Mouse (Mus musculus): Measurements from ENCODE around the gene Tmem47. TPM values are rescaled to one million over a fixed set of nuclear protein-coding genes. Genes with fewer than 3 reads are reported as not detected.
A peak's percentile ranks its signal among the peaks of the same experiment; 100 is the strongest.

Tmem47 gene
- 26.5 and 31.4 TPM in 2 replicates for total RNA-seq (2012; rRNA removed)

DNA sequence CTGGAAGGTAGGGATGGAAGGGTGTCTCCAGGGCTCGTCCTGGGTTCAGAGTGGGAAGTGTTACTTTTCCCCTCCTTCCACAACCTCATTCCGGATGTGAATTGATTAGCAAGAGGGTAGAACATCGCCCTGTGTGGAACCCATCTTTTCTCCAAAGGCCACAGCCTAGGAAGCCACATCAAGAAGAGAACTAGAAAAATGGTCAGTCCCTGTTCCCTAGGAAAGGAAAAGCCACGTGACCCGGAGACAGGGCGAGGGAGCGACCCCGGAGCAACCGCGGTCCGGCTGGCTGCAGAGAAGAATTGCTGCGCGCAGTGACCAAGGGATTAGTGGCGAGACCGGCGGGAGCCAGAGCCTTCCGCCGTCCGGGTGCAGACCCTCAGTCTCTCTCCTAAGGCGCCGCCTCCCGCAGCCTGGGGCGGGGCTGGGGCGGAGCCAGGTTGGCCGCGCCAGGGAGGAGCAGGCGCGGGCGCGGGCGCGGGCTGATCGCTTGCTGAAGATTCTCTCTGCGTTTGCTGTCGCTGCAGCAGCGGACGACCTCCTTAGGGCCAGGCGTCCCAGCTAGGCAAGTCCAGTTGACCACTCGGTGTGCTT lies at the start of gene Tmem47:
Tmem47 (plus strand) TSS at position 489 of the 594 bp plus-strand sequence.
- Histone ChIP-seq H3K4me1 (ENCODE audit: control insufficient read depth in 2 of 2, insufficient read depth in 2 of 2, low read length in 2 of 2, poor library complexity in 1 of 2) (no peaks in the 10 kb centered on the region), H3K9ac (ENCODE audit: insufficient read depth, low read depth, low read length, poor library complexity, severe bottlenecking) (peak within 1 kb of the TSS; percentile 87), H3K27ac (ENCODE audit: insufficient read depth, low read depth, low read length, poor library complexity, severe bottlenecking) (peak within 1 kb of the TSS; percentile 2; the same call in 1 of the 2 replicates), H3K36me3 (ENCODE audit: control insufficient read depth, insufficient read depth, low read length, poor library complexity, severe bottlenecking) (no peaks in the 10 kb centered on the region), H3K9me3 (ENCODE audit: control insufficient read depth, insufficient read depth, low read depth, low read length) (no peaks in the 10 kb centered on the region), H3K4me3 (ENCODE audit: insufficient read depth in 1 of 2, low read depth in 1 of 2, low read length in 2 of 2, poor library complexity in 1 of 2, severe bottlenecking in 1 of 2) (peak within 1 kb of the TSS; percentile 78 to 84)
- in situ Hi-C loops (cut with MboI; ENCODE audit: low sequenced_read_pairs in 2 of 2, unreplicated experiment in 2 of 2), result no loop called here
- no peak for TF ChIP-seq MAFK (IDR thresholded peaks at IDR 0.05; ENCODE audit: insufficient read depth, low read depth, low read length)
- no peak for TF ChIP-seq HCFC1 (IDR thresholded peaks at IDR 0.05; ENCODE audit: borderline replicate concordance, insufficient read depth, low read length)
- no peak for TF ChIP-seq CHD2 (IDR thresholded peaks at IDR 0.05; ENCODE audit: low read depth, low read length)
- no peak for TF ChIP-seq ZC3H11A (IDR thresholded peaks at IDR 0.05; ENCODE audit: borderline replicate concordance, low read depth, low read length)
- no peak for TF ChIP-seq ZNF384 (IDR thresholded peaks at IDR 0.05; ENCODE audit: low read depth, low read length)
- peak; percentile 55 for DNase-seq (ENCODE audit: low read depth, low spot score)

- no peaks in the 10 kb centered on the region for H3K36me3 ChIP-seq (ENCODE audit: control insufficient read depth, insufficient read depth, low read length, poor library complexity, severe bottlenecking)
- H3K9me3 ChIP-seq (ENCODE audit: control insufficient read depth, insufficient read depth, low read depth, low read length), result no peaks in the 10 kb centered on the region
- TF ChIP-seq CHD2 (IDR thresholded peaks at IDR 0.05; ENCODE audit: low read depth, low read length) (no peak), ZNF384 (IDR thresholded peaks at IDR 0.05; ENCODE audit: low read depth, low read length) (no peak), ZC3H11A (IDR thresholded peaks at IDR 0.05; ENCODE audit: borderline replicate concordance, low read depth, low read length) (no peak), MAFK (IDR thresholded peaks at IDR 0.05; ENCODE audit: insufficient read depth, low read depth, low read length) (no peak), HCFC1 (IDR thresholded peaks at IDR 0.05; ENCODE audit: borderline replicate concordance, insufficient read depth, low read length) (no peak)
- no peak for DNase-seq (ENCODE audit: low read depth, low spot score)
- H3K4me1 ChIP-seq (ENCODE audit: control insufficient read depth in 2 of 2, insufficient read depth in 2 of 2, low read length in 2 of 2, poor library complexity in 1 of 2), result no peaks in the 10 kb centered on the region
- peak overlapping the region; percentile 2; the same call in 1 of the 2 replicates for H3K27ac ChIP-seq (ENCODE audit: insufficient read depth, low read depth, low read length, poor library complexity, severe bottlenecking)
- in situ Hi-C loops (cut with MboI; ENCODE audit: low sequenced_read_pairs in 2 of 2, unreplicated experiment in 2 of 2), result no loop called here
- H3K4me3 ChIP-seq (ENCODE audit: insufficient read depth in 1 of 2, low read depth in 1 of 2, low read length in 2 of 2, poor library complexity in 1 of 2, severe bottlenecking in 1 of 2), result peak overlapping the region; percentile 78 to 84
- peak overlapping the region; percentile 87 for H3K9ac ChIP-seq (ENCODE audit: insufficient read depth, low read depth, low read length, poor library complexity, severe bottlenecking)
Measured at GRCm38 (mm10) chrX:81070804-81071461, 435 bp downstream of the Tmem47 start.

DNA sequence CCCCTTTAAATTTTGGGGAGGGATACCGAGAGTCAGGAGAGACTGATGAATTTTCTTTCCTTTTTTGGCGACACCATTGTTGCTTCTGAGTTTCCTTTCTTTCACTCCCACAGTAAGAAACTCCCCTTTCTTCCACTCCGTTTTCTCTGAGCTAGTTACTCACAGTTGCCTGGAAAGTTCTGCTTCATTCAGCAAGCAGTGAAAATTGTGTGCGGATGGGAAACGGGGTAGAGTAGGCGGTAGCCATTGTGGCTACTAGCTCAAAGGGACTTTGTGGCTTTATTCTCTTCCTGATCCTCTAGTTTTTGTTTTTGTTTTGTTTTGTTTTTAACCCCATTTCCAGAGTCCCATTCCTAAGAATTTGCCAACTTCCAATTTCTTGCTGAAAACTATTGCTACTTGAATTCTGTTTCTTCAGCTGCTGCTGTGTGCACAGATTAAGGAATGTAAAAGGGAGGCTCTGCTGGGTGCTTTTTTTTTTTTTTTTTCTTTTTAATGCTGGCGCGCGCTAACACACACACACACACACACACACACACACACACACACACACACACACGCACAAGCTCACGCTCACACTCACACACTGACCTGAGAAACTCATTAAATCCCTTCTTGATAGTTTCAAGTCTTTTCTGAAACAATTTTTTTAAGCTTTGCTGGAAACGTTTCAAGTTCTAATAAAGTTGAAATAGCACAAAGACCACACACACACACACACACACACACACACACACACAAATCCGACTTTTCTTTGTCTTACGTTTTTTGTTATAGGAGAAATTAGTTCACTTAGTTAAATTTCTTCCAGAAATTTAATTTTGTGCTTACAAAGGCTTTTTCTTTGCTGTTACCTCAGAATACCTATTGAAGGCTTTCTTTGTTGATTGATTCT lies 1.5 kb downstream of the Tmem47 start:
- Histone ChIP-seq H3K9me3 (ENCODE audit: control insufficient read depth, insufficient read depth, low read depth, low read length) (no peaks in the 10 kb centered on the region), H3K4me3 (ENCODE audit: insufficient read depth in 1 of 2, low read depth in 1 of 2, low read length in 2 of 2, poor library complexity in 1 of 2, severe bottlenecking in 1 of 2) (peak overlapping the region; percentile 78 to 84), H3K27ac (ENCODE audit: insufficient read depth, low read depth, low read length, poor library complexity, severe bottlenecking) (no peak overlapping the region), H3K36me3 (ENCODE audit: control insufficient read depth, insufficient read depth, low read length, poor library complexity, severe bottlenecking) (no peaks in the 10 kb centered on the region), H3K4me1 (ENCODE audit: control insufficient read depth in 2 of 2, insufficient read depth in 2 of 2, low read length in 2 of 2, poor library complexity in 1 of 2) (no peaks in the 10 kb centered on the region), H3K9ac (ENCODE audit: insufficient read depth, low read depth, low read length, poor library complexity, severe bottlenecking) (peak overlapping the region; percentile 87)
- in situ Hi-C loops (cut with MboI; ENCODE audit: low sequenced_read_pairs in 2 of 2, unreplicated experiment in 2 of 2), result no loop called here
- no peak for DNase-seq (ENCODE audit: low read depth, low spot score)
- TF ChIP-seq HCFC1 (IDR thresholded peaks at IDR 0.05; ENCODE audit: borderline replicate concordance, insufficient read depth, low read length) (no peak), ZNF384 (IDR thresholded peaks at IDR 0.05; ENCODE audit: low read depth, low read length) (peak; percentile 58; the same call in 1 of the 2 replicates), ZC3H11A (IDR thresholded peaks at IDR 0.05; ENCODE audit: borderline replicate concordance, low read depth, low read length) (no peak)

- TF ChIP-seq CHD2 (IDR thresholded peaks at IDR 0.05; ENCODE audit: low read depth, low read length), result no peak
- TF ChIP-seq ZNF384 (IDR thresholded peaks at IDR 0.05; ENCODE audit: low read depth, low read length), result no peak
- no peak for TF ChIP-seq ZC3H11A (IDR thresholded peaks at IDR 0.05; ENCODE audit: borderline replicate concordance, low read depth, low read length)
- TF ChIP-seq HCFC1 (IDR thresholded peaks at IDR 0.05; ENCODE audit: borderline replicate concordance, insufficient read depth, low read length), result no peak
- no peak for TF ChIP-seq MAFK (IDR thresholded peaks at IDR 0.05; ENCODE audit: insufficient read depth, low read depth, low read length)
- Histone ChIP-seq H3K36me3 (ENCODE audit: control insufficient read depth, insufficient read depth, low read length, poor library complexity, severe bottlenecking) (no peaks in the 10 kb centered on the region), H3K4me1 (ENCODE audit: control insufficient read depth in 2 of 2, insufficient read depth in 2 of 2, low read length in 2 of 2, poor library complexity in 1 of 2) (no peaks in the 10 kb centered on the region), H3K9me3 (ENCODE audit: control insufficient read depth, insufficient read depth, low read depth, low read length) (no peaks in the 10 kb centered on the region), H3K4me3 (ENCODE audit: insufficient read depth in 1 of 2, low read depth in 1 of 2, low read length in 2 of 2, poor library complexity in 1 of 2, severe bottlenecking in 1 of 2) (no peak overlapping the region; a peak in 1 of 4 replicates), H3K27ac (ENCODE audit: insufficient read depth, low read depth, low read length, poor library complexity, severe bottlenecking) (no peak overlapping the region), H3K9ac (ENCODE audit: insufficient read depth, low read depth, low read length, poor library complexity, severe bottlenecking) (no peak overlapping the region)
- DNase-seq (ENCODE audit: low read depth, low spot score), result no peak
- in situ Hi-C loops (cut with MboI; ENCODE audit: low sequenced_read_pairs in 2 of 2, unreplicated experiment in 2 of 2), result no loop called here
Measured at GRCm38 (mm10) chrX:81072651-81073050, 2.2 kb downstream of the Tmem47 start.

Measured in ES-E14 (cell line).